Mouse (Mus musculus) intestine, postnatal 0 days (tissue): ENCODE results near the gene Lman2. TPM values are rescaled to one million over a fixed set of nuclear protein-coding genes. Genes with fewer than 3 reads are reported as not detected.
A peak's percentile ranks its signal among the peaks of the same experiment; 100 is the strongest.

Experiments
- ATAC-seq: fragments of 200-750 bp; cut with Nextera tagmentation; 2 replicates; pipeline ENCODE4 v1.8.0; 2017; ENCODE audit warnings: mild to moderate bottlenecking, moderate TSS enrichment, moderate library complexity
- H3K27ac ChIP-seq: fragments of 300-500 bp; sonication (generic); 2 replicates; pipeline ENCODE4 v1.5.1; 2014; ENCODE audit warnings: mild to moderate bottlenecking, low read depth, low read length, moderate library complexity
- H3K27me3 ChIP-seq: fragments of 300-500 bp; sonication (generic); replicated peaks from 2 replicates; pipeline ENCODE4 v1.6.1; 2014; ENCODE audit warnings: low read length, mixed read lengths; ENCODE audit not compliant: control insufficient read depth, insufficient read depth
- H3K36me3 ChIP-seq: fragments of 300-500 bp; sonication (generic); 2 replicates; pipeline ENCODE4 v1.6.1; 2014; ENCODE audit warnings: mild to moderate bottlenecking, moderate library complexity; ENCODE audit not compliant: control insufficient read depth, insufficient read depth
- H3K4me1 ChIP-seq: fragments of 300-500 bp; sonication (generic); replicated peaks from 2 replicates; pipeline ENCODE4 v1.6.1; 2014; ENCODE audit warnings: antibody characterized with exemption, low read length, mixed read lengths; ENCODE audit not compliant: control insufficient read depth, insufficient read depth
- H3K4me2 ChIP-seq: fragments of 300-500 bp; sonication (generic); replicated peaks from 2 replicates; pipeline ENCODE4 v1.6.1; 2014; ENCODE audit warnings: low read depth, mild to moderate bottlenecking, moderate library complexity
- H3K4me3 ChIP-seq: fragments of 300-500 bp; sonication (generic); 2 replicates; pipeline ENCODE4 v1.5.1; 2014; ENCODE audit warnings: low read depth, low read length
- H3K9ac ChIP-seq: fragments of 300-500 bp; sonication (generic); 2 replicates; pipeline ENCODE4 v1.6.1; 2014; ENCODE audit warnings: mild to moderate bottlenecking, low read depth, low read length
- H3K9me3 ChIP-seq: fragments of 300-500 bp; sonication (generic); 2 replicates; pipeline ENCODE4 v1.6.1; 2016; ENCODE audit warnings: mixed run types; ENCODE audit not compliant: control insufficient read depth
- CTCF ChIP-seq: sonication (generic); IDR thresholded peaks from 2 replicates; pipeline ENCODE4 v1.5.1; 2016; ENCODE audit warnings: low read depth, mild to moderate bottlenecking, control low read depth, antibody characterized with exemption, moderate library complexity
- WGBS: fragments of 180-500 bp; shearing (Covaris S2); extraction: QIAGEN DNeasy Blood & Tissue Kit; methylation state at CpG from one replicate; pipeline ENCODE4 v1.1.7; 2014; 5-methylcytosine and 5-hydroxymethylcytosine counted together
- polyA plus RNA-seq: library from polyadenylated mRNA; unstranded; fragments of >200 nt; fragmentation: Nextera tagmentation; extraction: Ambion mirVana; gene quantifications from 2 replicates; pipeline ENCODE4 v1.2.1, GENCODE M21; 2015

Gene Lman2
- polyA plus RNA-seq, 1 experiment from 2014 or later, result 85.3 TPM

- WGBS, result 75% methylated on average over 2 of the region's 2 CpGs
- peaks cover 10% of the 10 kb centered on the region; the same call in 1 of the 2 replicates for H3K4me1 ChIP-seq
- ATAC-seq, result no peak
- no peaks in the 10 kb centered on the region for H3K9me3 ChIP-seq
- H3K4me2 ChIP-seq, result no peak overlapping the region
- H3K9ac ChIP-seq, result no peak overlapping the region
- peaks cover 14% of the 10 kb centered on the region; the same call in 1 of the 2 replicates for H3K27me3 ChIP-seq
- H3K27ac ChIP-seq, result no peak overlapping the region
- H3K4me3 ChIP-seq, result no peak overlapping the region
- no peak for TF ChIP-seq CTCF
- no peaks in the 10 kb centered on the region for H3K36me3 ChIP-seq
Observed at GRCm38 (mm10) chr13:55375877-55376276, 13.3 kb upstream of the Lman2 start.

- peaks cover 10% of the 10 kb centered on the region; the same call in 1 of the 2 replicates for H3K4me1 ChIP-seq
- peak; percentile 69 for ATAC-seq
- no peak overlapping the region for H3K9ac ChIP-seq
- no peak overlapping the region for H3K4me3 ChIP-seq
- WGBS, result 36% methylated on average over 6 of the region's 6 CpGs
- no peaks in the 10 kb centered on the region for H3K9me3 ChIP-seq
- no peak overlapping the region for H3K4me2 ChIP-seq
- no peaks in the 10 kb centered on the region for H3K36me3 ChIP-seq
- no peak for TF ChIP-seq CTCF
- peaks cover 12% of the 10 kb centered on the region; the same call in 1 of the 2 replicates for H3K27me3 ChIP-seq
- no peak overlapping the region for H3K27ac ChIP-seq
Observed at GRCm38 (mm10) chr13:55374206-55374924, 11.8 kb upstream of the Lman2 start.

- H3K4me1 ChIP-seq, result peaks cover 10% of the 10 kb centered on the region; the same call in 1 of the 2 replicates
- H3K9me3 ChIP-seq, result no peaks in the 10 kb centered on the region
- H3K4me2 ChIP-seq, result no peak overlapping the region
- no peak for TF ChIP-seq CTCF
- H3K4me3 ChIP-seq, result no peak overlapping the region
- no peak for ATAC-seq
- H3K27me3 ChIP-seq, result no peaks in the 10 kb centered on the region
- no peak overlapping the region for H3K27ac ChIP-seq
- H3K36me3 ChIP-seq, result no peaks in the 10 kb centered on the region
- WGBS, result 69% methylated on average over 4 of the region's 5 CpGs
- H3K9ac ChIP-seq, result no peak overlapping the region
Observed at GRCm38 (mm10) chr13:55371740-55372139, 9.2 kb upstream of the Lman2 start.

- no peak overlapping the region for H3K4me3 ChIP-seq
- 61% methylated on average over 8 of the region's 8 CpGs for WGBS
- no peak for TF ChIP-seq CTCF
Observed at GRCm38 (mm10) chr13:55371007-55371681, 8.6 kb upstream of the Lman2 start.

GRCm38 (mm10) chr13:55370234-55370633, 7.7 kb upstream of the Lman2 start:
- H3K9me3 ChIP-seq, result no peaks in the 10 kb centered on the region
- WGBS, result 59% methylated on average over 3 of the region's 3 CpGs
- H3K27me3 ChIP-seq, result no peaks in the 10 kb centered on the region
- H3K4me2 ChIP-seq, result no peak overlapping the region
- ATAC-seq, result no peak
- no peak overlapping the region for H3K4me3 ChIP-seq
- no peak for TF ChIP-seq CTCF
- H3K4me1 ChIP-seq, result peaks cover 10% of the 10 kb centered on the region; the same call in 1 of the 2 replicates
- no peak overlapping the region for H3K9ac ChIP-seq
- no peak overlapping the region for H3K27ac ChIP-seq
- H3K36me3 ChIP-seq, result no peaks in the 10 kb centered on the region

More at GRCm38 (mm10) chr13:55371007-55371681, 8.6 kb upstream of the Lman2 start:
- peaks cover 10% of the 10 kb centered on the region; the same call in 1 of the 2 replicates for H3K4me1 ChIP-seq
- H3K27me3 ChIP-seq, result no peaks in the 10 kb centered on the region
- H3K36me3 ChIP-seq, result no peaks in the 10 kb centered on the region
- no peak overlapping the region for H3K27ac ChIP-seq
- ATAC-seq, result no peak
- H3K4me2 ChIP-seq, result no peak overlapping the region
- no peaks in the 10 kb centered on the region for H3K9me3 ChIP-seq
- H3K9ac ChIP-seq, result no peak overlapping the region

- H3K9ac ChIP-seq, result no peak within 1 kb of the TSS
- no peak for ATAC-seq
- no peak within 1 kb of the TSS for H3K4me3 ChIP-seq
- H3K27me3 ChIP-seq, result no peaks in the 10 kb centered on the region
- H3K4me2 ChIP-seq, result 0 out of 2 replicates have a peak within 1 kb of the TSS, but pooled peaks have one; percentile 21
- no peak for TF ChIP-seq CTCF
- no peak within 1 kb of the TSS for H3K27ac ChIP-seq
- WGBS, result 51% methylated on average over 13 of the region's 13 CpGs
- no peaks in the 10 kb centered on the region for H3K36me3 ChIP-seq
- no peaks in the 10 kb centered on the region for H3K9me3 ChIP-seq
- H3K4me1 ChIP-seq, result peaks cover 10% of the 10 kb centered on the region; the same call in 1 of the 2 replicates
Observed at GRCm38 (mm10) chr13:55369531-55370114, 7.0 kb upstream of the Lman2 start, which contains the start of gene Rgs14. Gene Rgs14 (plus strand): TSS chr13:55369732.
